Mouse (Mus musculus): ENCODE results near the gene Gm27021.

Gene Gm27021

DNA sequence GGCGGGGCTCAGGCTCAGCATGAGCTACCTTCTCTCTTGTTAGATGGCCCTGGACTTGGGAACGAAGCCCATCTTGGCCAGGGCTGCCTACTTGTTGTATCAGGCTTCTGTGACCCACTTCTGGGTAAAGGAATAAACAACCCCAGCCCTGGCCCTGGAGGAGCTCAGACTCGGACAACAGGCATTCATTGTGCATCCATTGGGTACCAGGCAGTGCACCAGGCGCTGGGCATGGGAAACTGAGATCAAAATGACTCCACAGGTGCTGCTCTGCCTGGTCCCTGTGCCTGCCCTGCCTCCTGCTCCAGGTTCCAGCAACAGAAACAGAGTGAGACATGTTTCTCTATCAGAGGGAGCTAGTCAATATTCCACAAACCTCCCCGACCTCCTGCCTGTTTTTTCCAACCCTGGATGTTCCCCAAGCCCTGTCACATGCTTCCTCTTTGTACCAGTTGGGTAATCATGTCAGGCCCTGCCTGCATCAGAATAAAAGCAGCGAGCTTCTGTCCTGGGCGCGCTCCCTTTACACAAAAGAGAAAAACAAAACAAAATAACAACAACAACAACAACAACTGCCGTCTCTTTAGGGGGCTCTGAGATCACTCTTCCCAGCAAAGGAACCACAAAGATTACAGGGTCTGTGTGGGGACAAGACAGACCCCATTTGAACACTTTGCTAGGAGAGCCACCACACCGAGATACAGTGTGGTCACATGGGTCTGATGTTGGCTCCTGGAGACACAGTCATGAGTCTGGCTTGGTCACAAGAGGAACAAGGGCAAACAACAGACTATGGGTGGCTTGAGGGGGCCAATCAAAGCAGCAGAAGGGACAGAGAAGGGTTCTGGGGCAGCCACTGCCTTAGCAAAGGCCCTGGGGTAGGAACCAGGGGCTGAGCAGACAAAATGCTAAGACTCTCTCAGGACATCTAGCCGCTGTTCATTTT lies 48.4 kb downstream of the Gm27021 start:
- in situ Hi-C loops (cut with MboI; ENCODE audit: unreplicated experiment in 2 of 2): loop anchor here in 1 of 2 experiments (25.0 kb wide), 1 partner anchor 657 kb away; no protein-coding TSS in a partner anchor

DNA sequence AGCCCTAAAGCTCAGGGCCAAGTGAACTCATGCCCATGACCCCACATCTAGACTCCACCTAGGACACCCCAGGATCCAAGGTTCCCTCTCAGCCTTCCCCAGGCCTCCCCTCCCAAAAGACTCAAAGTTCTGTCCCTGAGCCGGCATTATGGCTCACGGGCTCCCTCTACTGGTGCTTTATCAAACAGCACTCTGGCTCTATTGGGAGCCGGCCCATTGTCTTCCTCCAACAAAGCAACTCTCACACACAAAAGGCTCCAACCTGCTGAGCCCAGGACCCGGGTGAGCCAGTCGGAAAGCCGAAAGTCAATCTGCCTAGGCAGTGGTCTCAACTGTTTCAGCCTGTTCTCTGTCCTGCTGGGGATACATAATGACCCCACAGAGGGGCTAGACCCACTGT lies 49.8 kb downstream of the Gm27021 start:
- in situ Hi-C loops (cut with MboI; ENCODE audit: unreplicated experiment in 2 of 2): loop anchor here in 1 of 2 experiments (25.0 kb wide), 1 partner anchor 656 kb away; no protein-coding TSS in a partner anchor

DNA sequence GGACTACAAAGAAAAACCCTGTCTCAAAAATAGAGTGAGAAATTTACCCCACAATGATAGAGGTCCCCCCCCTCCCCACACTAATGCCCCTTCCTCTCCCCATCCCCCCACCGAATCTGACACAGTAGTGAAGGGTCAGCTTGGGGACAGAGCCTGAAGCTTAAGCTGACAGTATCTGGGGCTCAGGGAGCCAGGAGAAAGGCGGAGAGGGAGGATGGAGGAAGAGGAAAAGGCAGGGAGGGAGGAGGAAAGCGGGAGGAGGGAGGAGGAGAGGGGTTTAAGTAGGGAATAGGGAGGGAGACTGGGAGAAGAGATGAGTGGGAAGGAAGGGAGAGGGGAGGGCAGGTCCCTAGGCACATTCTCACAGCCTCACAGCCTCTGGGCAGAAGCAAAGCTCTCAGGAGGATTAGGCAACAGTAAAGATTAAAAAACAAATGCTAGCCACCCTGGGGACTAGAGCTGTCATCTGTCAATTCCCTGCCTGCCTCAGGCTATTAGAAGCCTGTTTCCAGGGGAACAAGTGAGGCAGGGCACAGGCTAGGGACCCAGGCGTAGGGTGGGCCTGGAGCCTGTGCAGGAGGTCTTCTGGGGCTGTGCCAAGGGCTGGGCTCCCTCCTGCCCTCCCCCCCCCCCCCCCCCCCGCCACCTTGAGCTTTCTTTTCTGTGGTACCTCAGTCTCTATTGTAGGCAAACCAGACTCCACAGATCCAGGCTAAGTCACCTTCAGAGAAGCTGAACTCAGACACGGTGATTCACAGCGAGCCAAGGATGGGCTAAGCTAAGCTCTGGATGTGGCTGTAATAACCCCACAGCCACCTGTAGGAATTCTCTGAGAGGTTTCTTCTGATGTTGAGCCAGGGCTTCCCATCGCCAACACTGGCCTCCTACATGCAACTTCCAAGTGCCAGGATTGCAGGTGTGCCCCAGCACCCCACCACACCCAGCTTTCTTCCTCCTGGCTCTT lies 50.9 kb downstream of the Gm27021 start:
- in situ Hi-C loops (cut with MboI; ENCODE audit: unreplicated experiment in 2 of 2): loop anchor here in 1 of 2 experiments (25.0 kb wide), 1 partner anchor 655 kb away; no protein-coding TSS in a partner anchor

DNA sequence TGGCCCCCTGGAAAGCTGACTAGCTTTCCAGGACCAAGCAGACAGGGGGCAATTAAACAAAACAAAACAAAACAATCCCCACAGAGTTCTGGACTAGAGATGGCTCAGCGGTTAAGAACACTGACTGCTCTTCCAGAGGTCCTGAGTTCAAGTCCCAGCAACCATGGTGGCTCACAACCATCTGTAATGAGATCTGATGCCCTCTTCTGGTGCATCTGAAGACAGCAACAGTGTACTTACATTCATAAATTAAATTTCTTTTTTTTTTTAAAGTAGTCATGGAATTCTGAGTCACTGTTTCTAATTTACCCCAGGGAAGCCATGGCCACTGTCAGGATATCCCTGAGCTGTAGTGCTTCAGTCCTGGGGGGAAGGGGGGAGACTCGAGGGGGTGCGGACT lies 53.4 kb downstream of the Gm27021 start:
- in situ Hi-C loops (cut with MboI; ENCODE audit: unreplicated experiment in 2 of 2): loop anchor here (5.0 to 25.0 kb wide), 4 partner anchors 292 to 652 kb away; no protein-coding TSS in a partner anchor

DNA sequence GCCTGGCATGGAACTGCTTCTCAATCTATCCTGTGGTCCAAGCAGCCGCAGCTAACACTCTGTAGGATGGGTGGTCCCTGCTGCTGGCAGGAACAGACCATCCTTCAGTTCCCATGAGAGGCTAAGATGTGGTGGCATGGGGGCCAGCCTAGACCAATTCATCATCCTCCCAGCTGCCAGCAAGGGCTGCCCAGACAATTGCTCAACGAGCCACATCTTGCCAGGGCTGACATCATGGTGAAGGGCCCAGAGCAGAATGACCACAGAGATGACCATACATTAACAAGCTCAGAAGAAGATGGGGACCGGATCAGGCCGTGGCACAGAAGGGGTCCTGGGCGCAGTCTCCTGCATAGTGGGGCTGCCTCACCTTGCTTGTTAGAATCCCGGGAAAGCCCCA lies 57.1 kb downstream of the Gm27021 start:
- in situ Hi-C loops (cut with MboI; ENCODE audit: unreplicated experiment in 2 of 2): loop anchor here (5.0 to 25.0 kb wide), 4 partner anchors 289 to 649 kb away; no protein-coding TSS in a partner anchor

DNA sequence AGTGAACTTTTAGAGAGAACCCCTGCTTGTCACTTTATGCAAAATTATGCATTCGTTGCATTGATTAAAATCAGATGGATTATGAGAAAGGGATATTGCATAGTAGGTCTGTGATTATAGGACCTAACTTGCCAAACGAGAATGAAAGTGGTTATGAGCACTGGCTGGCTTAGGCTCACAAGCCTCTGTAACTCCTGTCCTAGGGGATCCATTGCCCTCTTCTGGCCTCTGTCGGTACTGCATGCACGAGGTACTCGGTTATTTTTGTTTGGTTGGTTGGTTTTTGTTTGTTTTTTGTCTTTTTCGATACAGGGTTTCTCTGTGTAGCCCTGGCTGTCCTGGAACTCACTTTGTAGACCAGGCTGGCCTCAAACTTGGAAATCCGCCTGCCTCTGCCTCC lies 60.0 kb downstream of the Gm27021 start:
- in situ Hi-C loops (cut with MboI; ENCODE audit: unreplicated experiment in 2 of 2): loop anchor here in 1 of 2 experiments (25.0 kb wide), 1 partner anchor 646 kb away; no protein-coding TSS in a partner anchor

DNA sequence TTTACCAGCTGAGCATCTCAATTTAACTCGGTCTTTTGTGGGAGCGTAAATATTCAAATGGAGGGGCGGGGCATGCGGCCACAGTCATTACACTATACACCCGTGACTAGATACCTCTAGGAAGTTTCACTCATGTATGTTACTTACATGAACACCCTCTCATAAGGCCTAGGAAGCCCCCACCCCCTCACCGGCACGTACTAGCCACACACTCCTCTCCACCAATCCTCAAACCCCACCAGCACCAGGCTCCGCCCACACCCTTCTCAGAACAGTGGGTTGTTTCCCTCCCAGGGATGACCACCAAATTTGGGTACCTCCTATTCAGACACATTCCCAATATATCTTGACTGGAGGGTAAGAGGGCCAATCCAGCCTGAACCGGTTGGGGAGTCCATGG lies 60.4 kb downstream of the Gm27021 start:
- in situ Hi-C loops (cut with MboI; ENCODE audit: unreplicated experiment in 2 of 2): loop anchor here in 1 of 2 experiments (25.0 kb wide), 1 partner anchor 645 kb away; no protein-coding TSS in a partner anchor

DNA sequence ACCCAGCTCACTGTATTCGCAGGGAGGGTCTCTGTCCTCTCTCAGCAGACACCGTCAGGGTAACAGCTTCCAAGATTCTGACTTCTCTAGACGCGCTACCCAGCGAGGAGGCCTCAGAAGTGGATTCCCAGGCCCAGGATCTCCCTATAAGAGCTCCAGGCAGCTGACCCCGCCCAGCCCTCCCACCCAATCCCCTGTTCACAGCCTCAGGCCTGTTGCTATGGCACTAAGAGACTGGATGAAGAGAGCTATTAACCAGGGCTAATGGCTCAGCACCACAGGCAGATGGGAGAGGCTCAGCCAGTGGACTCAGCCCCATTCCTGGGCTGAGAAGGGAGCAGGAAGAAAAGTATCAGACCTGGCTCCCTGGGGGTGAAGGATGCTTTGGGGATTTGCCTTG lies 65.2 kb downstream of the Gm27021 start:
- in situ Hi-C loops (cut with MboI; ENCODE audit: unreplicated experiment in 2 of 2): loop anchor here in 1 of 2 experiments (25.0 kb wide), 1 partner anchor 640 kb away; no protein-coding TSS in a partner anchor

DNA sequence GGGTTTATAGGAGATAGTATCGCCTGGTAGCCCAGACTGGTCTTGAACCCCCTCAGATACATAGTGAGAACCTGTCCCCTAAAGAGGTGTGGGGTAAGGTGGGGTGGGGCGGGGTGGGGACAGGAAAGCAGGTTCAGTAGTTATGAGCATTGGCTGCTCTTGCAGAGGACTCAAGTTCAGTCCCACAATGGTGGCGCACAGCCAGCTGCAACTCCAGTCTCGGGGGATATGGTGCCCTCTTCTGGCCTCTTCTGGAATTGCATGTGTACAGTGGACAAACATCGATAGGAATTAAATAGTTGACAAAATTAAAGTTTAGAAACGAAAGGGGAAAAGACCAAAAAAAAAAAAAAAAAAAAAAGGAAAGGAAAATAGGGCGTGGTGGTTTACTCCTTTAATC lies 68.4 kb downstream of the Gm27021 start:
- in situ Hi-C loops (cut with MboI; ENCODE audit: unreplicated experiment in 2 of 2): loop anchor here (5.0 to 10.0 kb wide), 3 partner anchors 65 to 195 kb away; no protein-coding TSS in a partner anchor

DNA sequence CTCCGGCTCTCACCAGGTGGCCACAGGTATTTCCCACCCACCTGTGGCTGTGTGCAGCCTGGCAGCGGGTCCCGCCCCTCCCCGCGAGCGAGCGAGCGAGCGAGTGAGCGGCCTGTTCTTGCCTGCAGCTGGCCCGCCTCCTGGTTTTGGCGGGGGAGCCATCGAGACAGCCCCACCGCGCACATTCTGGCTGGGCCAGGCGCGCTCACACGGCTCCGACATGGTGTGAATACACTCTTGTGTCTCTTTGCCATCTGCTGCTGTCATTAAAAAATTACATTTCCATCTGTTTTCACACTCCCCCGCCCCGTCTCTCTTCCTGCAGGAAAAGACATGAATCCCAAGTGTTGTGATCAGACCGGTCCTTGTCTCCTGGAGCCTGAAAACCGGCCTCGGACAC lies 69.3 kb downstream of the Gm27021 start:
- in situ Hi-C loops (cut with MboI; ENCODE audit: unreplicated experiment in 2 of 2): loop anchor here (5.0 to 10.0 kb wide), 3 partner anchors 64 to 194 kb away; no protein-coding TSS in a partner anchor

DNA sequence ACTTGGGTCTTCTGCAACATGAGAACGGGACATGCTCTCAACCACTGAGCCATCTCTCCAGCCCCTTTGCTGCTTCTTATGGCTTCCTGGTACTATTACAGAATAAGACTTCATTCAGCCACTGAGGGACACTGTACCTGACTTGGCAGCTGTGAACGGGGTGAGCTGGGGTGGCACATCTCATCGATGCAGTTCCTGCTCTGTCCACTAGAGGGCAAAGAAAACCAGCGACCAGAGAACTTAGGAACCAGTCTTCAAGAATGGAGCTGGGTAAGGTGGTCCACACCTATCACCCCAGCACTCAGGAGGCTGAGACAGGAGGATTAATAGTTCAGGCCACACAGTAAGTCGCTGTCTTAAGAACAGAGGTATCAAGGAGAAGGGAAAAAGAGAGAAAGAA lies 71.9 kb downstream of the Gm27021 start:
- in situ Hi-C loops (cut with MboI; ENCODE audit: unreplicated experiment in 2 of 2): loop anchor here (5.0 to 10.0 kb wide), 3 partner anchors 61 to 191 kb away; no protein-coding TSS in a partner anchor

DNA sequence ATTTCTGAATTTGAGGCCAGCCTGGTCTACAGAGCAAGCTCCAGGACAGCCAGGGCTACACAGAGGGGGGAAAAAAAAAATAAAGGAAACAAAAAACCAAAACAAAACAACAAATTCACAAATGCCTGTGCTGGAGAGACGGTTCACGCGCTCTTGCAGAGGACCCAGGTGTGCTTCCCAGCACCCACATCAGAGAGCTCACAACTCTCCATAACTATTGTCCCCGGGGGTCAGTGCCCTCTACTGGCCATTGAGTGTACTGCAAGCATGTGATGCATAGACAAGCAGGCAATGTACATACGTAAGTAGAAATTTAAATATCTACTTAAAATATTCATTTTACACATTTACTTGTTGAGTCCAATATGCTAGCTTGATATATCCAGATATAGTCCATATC lies 73.3 kb downstream of the Gm27021 start:
- in situ Hi-C loops (cut with MboI; ENCODE audit: unreplicated experiment in 2 of 2): loop anchor here in 1 of 2 experiments (10.0 kb wide), 2 partner anchors 60 to 190 kb away; no protein-coding TSS in a partner anchor

DNA sequence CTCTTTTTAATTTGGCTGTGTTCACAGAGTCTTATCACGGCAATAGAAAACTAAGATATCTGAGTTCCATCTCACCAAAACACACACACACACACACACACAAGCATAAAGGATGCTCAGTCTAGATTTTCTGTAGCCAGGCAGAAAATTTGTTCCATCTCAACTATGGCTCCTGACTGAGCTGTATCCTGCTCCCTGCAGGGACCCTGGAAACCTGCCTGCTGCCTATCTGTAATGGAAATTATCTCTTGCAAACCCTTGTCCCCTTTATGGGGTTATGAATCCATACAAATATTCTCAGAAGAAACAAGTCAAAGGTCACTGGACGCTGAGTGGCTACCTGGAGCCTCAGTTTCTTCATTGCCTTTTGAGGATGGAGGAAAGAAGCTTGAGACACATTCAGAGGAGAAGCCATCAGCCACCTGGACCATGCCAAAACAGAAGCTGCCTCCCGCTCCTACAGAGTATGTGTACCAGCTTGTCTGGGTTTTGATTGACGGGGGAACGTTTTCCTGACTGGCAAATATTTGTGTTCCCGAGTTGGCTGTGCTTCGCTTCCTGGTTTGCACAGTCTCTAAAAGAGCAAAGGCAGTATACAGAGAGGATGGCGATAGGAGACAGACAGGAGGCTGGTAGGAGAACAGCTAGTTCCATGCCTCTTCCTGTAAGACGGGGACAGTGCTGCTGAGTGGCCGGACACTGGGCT lies 76.1 kb downstream of the Gm27021 start:
- in situ Hi-C loops (cut with MboI; ENCODE audit: unreplicated experiment in 2 of 2): loop anchor here in 1 of 2 experiments (10.0 kb wide), 2 partner anchors 57 to 187 kb away; no protein-coding TSS in a partner anchor

DNA sequence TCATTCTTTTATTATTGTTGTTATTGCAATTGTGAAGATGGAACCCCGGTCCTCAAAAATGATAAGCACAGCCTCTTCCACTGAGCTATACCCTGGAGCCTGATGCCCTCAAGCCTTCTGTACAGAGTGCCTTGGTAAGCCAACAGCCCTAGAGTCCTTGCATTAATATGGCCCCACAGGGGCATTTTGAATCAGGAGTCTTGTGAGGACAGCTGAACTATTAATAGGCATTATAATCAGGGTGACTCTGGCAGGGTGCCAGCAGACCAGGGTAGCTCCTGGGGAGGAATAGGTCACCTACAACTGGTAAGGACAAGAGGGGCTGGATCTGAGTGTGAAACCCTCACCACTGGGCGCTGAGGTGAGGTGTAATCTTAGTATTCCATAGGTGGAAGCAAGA lies 78.0 kb downstream of the Gm27021 start:
- in situ Hi-C loops (cut with MboI; ENCODE audit: unreplicated experiment in 2 of 2): loop anchor here in 1 of 2 experiments (10.0 kb wide), 2 partner anchors 55 to 185 kb away; no protein-coding TSS in a partner anchor

DNA sequence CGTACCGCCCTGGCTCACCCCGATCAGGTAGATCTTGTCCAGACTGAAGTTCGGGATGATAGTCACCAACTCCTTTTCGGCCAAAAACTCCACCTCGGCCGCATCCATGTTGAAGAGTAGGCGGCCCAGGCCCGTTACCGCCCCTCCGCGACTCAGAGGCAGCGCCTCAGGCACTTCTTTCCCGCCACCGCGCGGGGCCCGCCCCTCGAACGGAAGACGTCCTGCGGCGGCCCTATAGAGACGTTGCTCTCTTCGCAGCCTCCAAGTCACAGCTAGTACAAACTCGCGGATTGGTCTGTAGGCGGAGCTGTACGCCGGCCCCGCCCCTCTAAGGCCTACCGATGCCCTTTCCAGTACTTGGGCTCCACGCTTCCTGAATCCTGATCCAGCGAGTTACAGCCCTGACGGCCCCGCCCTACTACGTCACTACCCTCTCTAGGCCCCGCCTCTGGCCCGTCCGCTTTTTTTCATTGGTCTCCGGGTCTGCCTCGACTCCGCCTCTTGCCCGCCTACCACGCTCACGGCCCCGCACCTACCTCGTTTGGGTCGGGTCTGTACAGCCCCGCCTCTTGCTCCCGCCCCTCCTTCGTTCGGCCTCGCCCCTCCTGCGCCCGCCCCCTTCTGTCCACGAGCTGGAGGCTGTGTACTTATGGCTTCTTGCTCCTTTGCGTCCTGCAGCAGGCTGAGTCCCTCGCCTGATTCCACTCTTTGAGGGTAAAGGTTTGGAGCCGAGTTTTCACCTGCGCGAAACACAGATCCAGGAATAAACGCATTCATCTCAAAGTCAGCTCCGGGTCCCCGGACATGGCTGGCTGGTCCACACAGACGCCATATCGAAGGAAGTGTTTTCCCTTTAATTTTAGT lies 78.7 kb downstream of the Gm27021 start, which contains the start of gene Gins2:
Gene Gins2, minus strand, starts transcription at position 397 of the 864 bp plus-strand sequence.
- in situ Hi-C loops (cut with MboI; ENCODE audit: unreplicated experiment in 2 of 2): no loop called here

DNA sequence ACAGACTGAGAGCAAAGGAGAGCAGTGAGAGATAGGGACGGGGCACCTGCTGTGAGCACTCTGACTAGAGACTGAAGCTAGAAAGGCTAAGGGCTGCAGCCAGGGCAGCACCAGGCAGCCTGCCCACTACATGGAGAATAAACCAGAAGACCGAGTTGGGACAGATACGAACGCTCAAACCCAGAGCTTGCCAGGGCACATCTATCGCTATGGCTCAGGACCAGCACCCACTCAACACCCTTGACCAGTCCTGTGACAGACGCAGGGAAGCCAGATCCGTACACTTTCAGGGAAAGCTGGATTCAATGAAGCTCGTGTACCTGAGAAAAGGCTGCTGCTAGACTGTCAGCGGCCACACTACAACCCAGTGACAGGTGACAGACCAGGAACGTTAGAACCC lies 82.4 kb downstream of the Gm27021 start:
- in situ Hi-C loops (cut with MboI; ENCODE audit: unreplicated experiment in 2 of 2): no loop called here

DNA sequence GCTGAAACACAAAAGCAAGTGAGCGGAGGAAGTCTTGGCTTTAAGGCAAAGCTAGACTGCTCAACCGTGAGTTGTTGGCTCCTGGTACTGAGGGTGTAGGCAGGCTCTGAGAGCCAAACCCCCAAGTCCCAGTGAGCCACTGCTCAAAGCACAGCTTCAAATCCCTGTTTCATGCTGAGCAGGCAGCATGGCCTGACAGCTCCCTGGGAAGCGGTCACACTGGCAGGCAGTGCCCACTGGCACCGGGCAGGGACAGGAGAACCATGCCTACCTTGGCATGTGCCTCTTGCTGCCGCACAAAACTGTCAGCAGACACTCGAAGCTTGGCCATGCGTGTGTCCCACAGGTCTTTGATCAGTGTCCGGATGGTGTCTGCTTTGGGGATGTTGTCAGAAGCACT lies 86.1 kb downstream of the Gm27021 start:
- in situ Hi-C loops (cut with MboI; ENCODE audit: unreplicated experiment in 2 of 2): no loop called here

DNA sequence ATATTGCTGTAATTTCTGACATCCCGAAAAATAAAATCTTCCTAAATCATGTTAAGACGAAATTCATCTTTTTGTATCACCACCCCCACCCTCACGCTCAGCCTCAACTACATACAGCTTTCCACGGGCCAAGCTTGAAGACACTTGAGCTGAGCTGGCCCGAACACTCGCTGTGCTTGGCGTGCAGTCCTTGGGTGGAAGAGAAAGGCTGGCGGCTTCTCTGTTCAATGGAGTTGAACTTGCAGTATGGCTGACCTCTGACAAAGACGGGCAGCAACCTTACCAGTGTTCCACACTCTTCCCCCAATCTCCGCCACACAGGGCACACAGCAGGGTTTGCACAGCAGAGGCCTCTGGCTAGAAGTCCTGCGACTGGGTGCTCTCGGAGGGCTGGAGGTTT lies 86.5 kb downstream of the Gm27021 start:
- in situ Hi-C loops (cut with MboI; ENCODE audit: unreplicated experiment in 2 of 2): no loop called here

Measured in v-Abl transformed pro-B cells (cell line).